Mouse (Mus musculus) naive thymus-derived CD4-positive, alpha-beta T cell, adult 2 months (primary cell): ENCODE data around the gene Pxylp1.

Experiments used
- DNase-seq: peaks from one replicate; pipeline ENCODE4 v3.0.0-alpha.2; 2011; ENCODE audit warnings: low read depth

The Pxylp1 gene

GRCm38 (mm10) chr9:96860380-96861091 lies 31.9 kb downstream of the Pxylp1 start:
- DNase-seq = no peak

GRCm38 (mm10) chr9:96859027-96859426 lies 33.4 kb downstream of the Pxylp1 start:
- DNase-seq = no peak

GRCm38 (mm10) chr9:96857838-96858237 lies 34.6 kb downstream of the Pxylp1 start:
- no peak for DNase-seq

GRCm38 (mm10) chr9:96853300-96854186 lies 38.9 kb downstream of the Pxylp1 start:
- DNase-seq = no peak

GRCm38 (mm10) chr9:96851634-96852033 lies 40.8 kb downstream of the Pxylp1 start:
- DNase-seq = no peak

GRCm38 (mm10) chr9:96851036-96851435 lies 41.4 kb downstream of the Pxylp1 start:
- no peak for DNase-seq

- DNase-seq = no peak
Measured at GRCm38 (mm10) chr9:96849012-96849411, 43.5 kb downstream of the Pxylp1 start.

- DNase-seq = no peak
Measured at GRCm38 (mm10) chr9:96846361-96846760, 46.1 kb downstream of the Pxylp1 start.

GRCm38 (mm10) chr9:96844798-96845209 lies 47.7 kb downstream of the Pxylp1 start:
- no peak for DNase-seq

GRCm38 (mm10) chr9:96839376-96839775 lies 53.1 kb downstream of the Pxylp1 start:
- no peak for DNase-seq

- DNase-seq = peak; percentile 38
Measured at GRCm38 (mm10) chr9:96838864-96839263, 53.6 kb downstream of the Pxylp1 start.

GRCm38 (mm10) chr9:96837781-96838420 lies 54.6 kb downstream of the Pxylp1 start:
- DNase-seq = no peak

GRCm38 (mm10) chr9:96836984-96837383 lies 55.5 kb downstream of the Pxylp1 start:
- no peak for DNase-seq

- DNase-seq = no peak
Measured at GRCm38 (mm10) chr9:96835374-96835921, 57.0 kb downstream of the Pxylp1 start.

- no peak for DNase-seq
Measured at GRCm38 (mm10) chr9:96833606-96834005, 58.9 kb downstream of the Pxylp1 start.

- no peak for DNase-seq
Measured at GRCm38 (mm10) chr9:96832516-96832915, 60.0 kb downstream of the Pxylp1 start.

GRCm38 (mm10) chr9:96830856-96831359 lies 61.6 kb downstream of the Pxylp1 start:
- DNase-seq = no peak

GRCm38 (mm10) chr9:96829682-96830081 lies 62.8 kb downstream of the Pxylp1 start:
- no peak for DNase-seq

GRCm38 (mm10) chr9:96828071-96828470 lies 64.4 kb downstream of the Pxylp1 start:
- DNase-seq = no peak

GRCm38 (mm10) chr9:96827002-96827785 lies 65.3 kb downstream of the Pxylp1 start:
- no peak for DNase-seq

GRCm38 (mm10) chr9:96824857-96825256 lies 67.6 kb downstream of the Pxylp1 start:
- DNase-seq = no peak
